Mouse (Mus musculus) kidney, embryonic 15.5 days (tissue): Measurements from ENCODE around the gene Nanog. TPM values are rescaled to one million over a fixed set of nuclear protein-coding genes. Genes with fewer than 3 reads are reported as not detected.

Experiments used
- ATAC-seq: fragments of 200-750 bp; cut with Nextera tagmentation; replicated peaks from 2 replicates; pipeline ENCODE4 v1.8.0; 2017; ENCODE audit warnings: moderate TSS enrichment; ENCODE audit not compliant: low FRiP score
- H3K27ac ChIP-seq: fragments of 300-500 bp; sonication (generic); 2 replicates; pipeline ENCODE4 v1.5.1; 2015; ENCODE audit warnings: mild to moderate bottlenecking, inconsistent platforms
- H3K27me3 ChIP-seq: fragments of 300-500 bp; sonication (generic); 2 replicates; pipeline ENCODE4 v1.6.1; 2015; ENCODE audit warnings: inconsistent platforms
- H3K36me3 ChIP-seq: fragments of 300-500 bp; sonication (generic); 2 replicates; pipeline ENCODE4 v1.6.1; 2015; ENCODE audit warnings: inconsistent platforms
- H3K4me1 ChIP-seq: fragments of 300-500 bp; sonication (generic); 2 replicates; pipeline ENCODE4 v1.6.1; 2015; ENCODE audit warnings: inconsistent platforms
- H3K4me2 ChIP-seq: fragments of 300-500 bp; sonication (generic); 2 replicates; pipeline ENCODE4 v1.6.1; 2015; ENCODE audit warnings: moderate library complexity, mild to moderate bottlenecking, inconsistent platforms
- H3K4me3 ChIP-seq: fragments of 300-500 bp; sonication (generic); replicated peaks from 2 replicates; pipeline ENCODE4 v1.5.1; 2015; ENCODE audit warnings: mild to moderate bottlenecking, inconsistent platforms
- H3K9ac ChIP-seq: fragments of 300-500 bp; sonication (generic); 2 replicates; pipeline ENCODE4 v1.6.1; 2015; ENCODE audit warnings: mild to moderate bottlenecking, inconsistent platforms
- H3K9me3 ChIP-seq: fragments of 300-500 bp; sonication (generic); replicated peaks from 2 replicates; pipeline ENCODE4 v1.6.1; 2016; ENCODE audit warnings: inconsistent platforms
- WGBS: fragments of 180-500 bp; shearing (Covaris S2); methylation state at CpG from one replicate; pipeline ENCODE4 v1.1.7; 2015; ENCODE audit warnings: mixed read lengths; 5-methylcytosine and 5-hydroxymethylcytosine counted together
- polyA plus RNA-seq: library from polyadenylated mRNA; unstranded; fragments of >200 nt; fragmentation: Nextera tagmentation; extraction: Ambion mirVana; gene quantifications from 2 replicates; pipeline ENCODE4 v1.2.1, GENCODE M21; 2015

Nanog gene
- 0.14 TPM in 1 of 2 replicates, not detected in the other for polyA plus RNA-seq

DNA sequence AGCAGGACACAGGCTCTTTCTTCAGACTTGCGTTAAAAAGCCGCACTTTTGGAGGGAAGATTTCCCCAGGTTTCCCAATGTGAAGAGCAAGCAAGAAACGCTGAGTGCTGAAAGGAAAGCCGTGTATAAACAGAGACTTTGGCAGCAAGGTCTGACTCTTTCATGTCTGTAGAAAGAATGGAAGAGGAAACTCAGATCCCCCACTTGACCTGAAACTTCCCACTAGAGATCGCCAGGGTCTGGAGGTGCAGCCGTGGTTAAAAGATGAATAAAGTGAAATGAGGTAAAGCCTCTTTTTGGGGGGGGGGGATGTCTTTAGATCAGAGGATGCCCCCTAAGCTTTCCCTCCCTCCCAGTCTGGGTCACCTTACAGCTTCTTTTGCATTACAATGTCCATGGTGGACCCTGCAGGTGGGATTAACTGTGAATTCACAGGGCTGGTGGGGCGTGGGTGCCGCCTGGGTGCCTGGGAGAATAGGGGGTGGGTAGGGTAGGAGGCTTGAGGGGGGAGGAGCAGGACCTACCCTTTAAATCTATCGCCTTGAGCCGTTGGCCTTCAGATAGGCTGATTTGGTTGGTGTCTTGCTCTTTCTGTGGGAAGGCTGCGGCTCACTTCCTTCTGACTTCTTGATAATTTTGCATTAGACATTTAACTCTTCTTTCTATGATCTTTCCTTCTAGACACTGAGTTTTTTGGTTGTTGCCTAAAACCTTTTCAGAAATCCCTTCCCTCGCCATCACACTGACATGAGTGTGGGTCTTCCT, at the start of gene Nanog:
TSS of gene Nanog (plus strand) at position 454 of the 765 bp plus-strand sequence.
- no peaks in the 10 kb centered on the region for H3K36me3 ChIP-seq
- WGBS = 23% methylated on average over 12 of the region's 12 CpGs

DNA sequence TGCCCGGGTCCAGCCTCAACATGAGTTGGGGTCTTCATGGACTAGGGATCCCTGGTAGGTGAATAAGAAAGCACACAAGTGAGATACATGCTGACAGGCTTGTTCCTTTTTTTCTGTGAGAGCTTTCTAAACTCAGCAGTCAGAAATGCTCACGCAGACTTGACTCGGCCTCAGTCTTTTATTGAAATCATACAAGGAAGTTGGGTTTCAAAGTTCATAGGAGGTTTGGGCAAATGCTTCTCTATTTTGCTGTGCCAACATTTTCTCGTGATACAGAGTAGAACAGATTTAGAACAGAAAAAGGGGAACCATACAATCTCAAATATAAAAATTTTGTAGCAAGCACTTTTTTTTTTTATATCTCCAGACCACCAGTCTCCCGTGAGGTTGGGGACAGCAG, 49.7 kb upstream of the Nanog start:
- no peak overlapping the region for H3K4me2 ChIP-seq
- peaks cover under 1% of the 10 kb centered on the region; the same call in 1 of the 2 replicates for H3K4me1 ChIP-seq
- no peak overlapping the region for H3K9ac ChIP-seq
- no peaks in the 10 kb centered on the region for H3K9me3 ChIP-seq
- H3K36me3 ChIP-seq = no peaks in the 10 kb centered on the region
- no peak overlapping the region for H3K27ac ChIP-seq
- no peak overlapping the region for H3K4me3 ChIP-seq
- ATAC-seq = no peak
- 85% methylated on average over 5 of the region's 5 CpGs for WGBS
- H3K27me3 ChIP-seq = peaks cover 17% of the 10 kb centered on the region

More for the DNA sequence above, at the start of gene Nanog:
- Histone ChIP-seq H3K4me3 (no peak within 1 kb of the TSS), H3K4me2 (no peak within 1 kb of the TSS), H3K9me3 (no peaks in the 10 kb centered on the region), H3K9ac (no peak within 1 kb of the TSS), H3K4me1 (peaks cover 8% of the 10 kb centered on the region), H3K27ac (no peak within 1 kb of the TSS), H3K27me3 (peaks cover 10% of the 10 kb centered on the region)
- ATAC-seq = no peak

DNA sequence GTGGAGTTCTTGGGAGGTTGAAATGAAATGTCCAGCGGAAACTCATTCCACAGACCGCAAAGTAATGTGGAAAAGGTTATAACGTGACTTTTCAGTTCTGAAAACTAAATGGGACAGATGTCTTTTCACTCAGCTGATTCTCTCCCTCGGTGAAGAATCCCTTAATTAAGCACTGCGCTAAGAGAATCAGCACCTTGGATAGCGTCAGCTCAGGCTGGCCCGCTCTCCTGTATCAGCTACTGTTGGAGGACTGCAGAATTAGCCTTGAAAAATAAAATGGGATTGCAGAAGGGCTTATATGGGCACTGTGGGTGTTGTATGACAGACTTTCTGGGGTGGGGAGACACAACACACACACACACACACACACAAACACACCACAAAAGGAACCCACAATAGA, 47.7 kb upstream of the Nanog start:
- Histone ChIP-seq H3K36me3 (no peaks in the 10 kb centered on the region), H3K4me1 (peaks cover 5% of the 10 kb centered on the region; the same call in 1 of the 2 replicates), H3K4me2 (no peak overlapping the region), H3K9ac (no peak overlapping the region), H3K27me3 (peaks cover 34% of the 10 kb centered on the region), H3K27ac (no peak overlapping the region), H3K4me3 (no peak overlapping the region), H3K9me3 (no peaks in the 10 kb centered on the region)
- WGBS = 14% methylated on average over 7 of the region's 7 CpGs
- no peak for ATAC-seq

DNA sequence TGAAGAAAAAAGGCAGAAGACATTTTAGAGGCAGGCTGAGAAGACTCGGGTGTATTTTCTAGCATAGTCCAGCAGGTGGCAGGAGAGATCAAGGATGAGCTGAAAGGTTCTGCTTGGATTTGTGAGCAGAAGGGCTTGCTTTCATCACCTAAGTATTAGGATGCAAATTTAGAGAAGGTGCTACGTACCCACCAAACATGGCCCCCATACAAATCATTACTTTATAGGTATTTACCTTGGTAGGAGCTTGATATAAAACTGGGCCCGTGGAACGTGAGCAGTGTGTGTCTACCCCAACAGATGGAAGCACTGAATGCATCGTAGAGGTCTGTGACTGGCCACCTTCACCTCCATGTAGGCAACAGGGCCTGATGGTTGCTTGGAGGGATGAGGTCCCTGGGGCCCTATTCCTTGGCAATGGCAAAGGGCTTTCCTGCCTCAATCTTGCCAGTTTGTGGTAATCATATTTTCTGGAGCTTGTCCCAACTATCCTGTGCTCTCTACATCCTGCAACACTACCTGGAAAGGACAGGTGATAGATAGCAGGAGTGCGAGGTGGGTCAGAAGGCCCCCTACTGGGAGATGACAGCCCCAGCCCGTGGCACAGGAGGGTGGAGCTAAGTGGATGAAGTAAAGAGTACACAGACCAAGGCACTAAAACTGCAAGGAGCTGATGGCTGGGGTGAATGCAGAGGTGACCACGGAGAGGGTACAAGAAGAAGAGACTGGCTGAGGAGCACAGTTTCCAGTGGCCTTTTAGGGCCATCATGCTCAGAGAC, 46.5 kb upstream of the Nanog start:
- H3K4me2 ChIP-seq = no peak overlapping the region
- H3K27me3 ChIP-seq = peaks cover 36% of the 10 kb centered on the region
- WGBS = 39% methylated on average over 8 of the region's 8 CpGs
- H3K4me1 ChIP-seq = peaks cover 5% of the 10 kb centered on the region; the same call in 1 of the 2 replicates
- no peak for ATAC-seq
- H3K4me3 ChIP-seq = no peak overlapping the region
- no peak overlapping the region for H3K27ac ChIP-seq
- no peak overlapping the region for H3K9ac ChIP-seq
- no peaks in the 10 kb centered on the region for H3K36me3 ChIP-seq
- H3K9me3 ChIP-seq = no peaks in the 10 kb centered on the region

DNA sequence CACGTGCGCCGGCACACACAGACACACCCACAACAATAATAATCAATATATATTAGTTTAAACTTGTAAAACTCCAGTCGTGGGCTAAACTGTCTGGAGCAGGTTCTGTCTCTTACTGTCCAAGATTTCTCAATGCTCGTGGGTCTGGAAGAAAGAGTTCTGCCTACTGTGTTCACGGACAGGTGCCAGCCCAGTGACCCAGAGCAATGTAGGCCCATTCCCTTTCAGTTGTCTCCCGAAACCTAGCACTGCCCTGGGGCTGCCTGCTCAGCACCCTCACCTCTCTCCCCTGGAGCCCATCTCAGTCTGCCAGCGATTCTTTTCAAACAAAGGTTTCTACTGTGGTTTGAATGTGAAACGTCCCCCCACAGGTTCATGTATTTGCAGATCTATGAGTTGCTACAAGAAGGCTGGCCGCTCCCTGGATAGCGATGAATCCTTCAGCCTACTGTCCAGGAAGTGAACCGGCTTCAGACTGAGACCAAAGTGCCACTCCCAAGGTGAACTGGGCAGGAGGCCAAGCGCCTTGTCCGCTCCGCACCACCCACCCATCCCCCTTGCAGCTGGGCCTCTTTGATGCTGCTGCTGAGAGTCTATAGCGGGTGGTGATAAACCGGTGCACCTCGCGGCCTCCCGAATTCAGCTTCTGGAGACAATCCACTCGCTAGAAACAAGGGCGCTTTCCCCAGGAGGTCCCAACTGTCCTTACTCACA, 44.6 kb upstream of the Nanog start:
- no peaks in the 10 kb centered on the region for H3K36me3 ChIP-seq
- peaks cover 5% of the 10 kb centered on the region; the same call in 1 of the 2 replicates for H3K4me1 ChIP-seq
- H3K9me3 ChIP-seq = no peaks in the 10 kb centered on the region
- H3K4me2 ChIP-seq = no peak overlapping the region
- WGBS = 22% methylated on average over 22 of the region's 22 CpGs
- no peak overlapping the region for H3K9ac ChIP-seq
- H3K27ac ChIP-seq = no peak overlapping the region
- ATAC-seq = peak; percentile 33; the same call in 1 of the 2 replicates
- H3K4me3 ChIP-seq = no peak overlapping the region
- H3K27me3 ChIP-seq = peaks cover 36% of the 10 kb centered on the region

DNA sequence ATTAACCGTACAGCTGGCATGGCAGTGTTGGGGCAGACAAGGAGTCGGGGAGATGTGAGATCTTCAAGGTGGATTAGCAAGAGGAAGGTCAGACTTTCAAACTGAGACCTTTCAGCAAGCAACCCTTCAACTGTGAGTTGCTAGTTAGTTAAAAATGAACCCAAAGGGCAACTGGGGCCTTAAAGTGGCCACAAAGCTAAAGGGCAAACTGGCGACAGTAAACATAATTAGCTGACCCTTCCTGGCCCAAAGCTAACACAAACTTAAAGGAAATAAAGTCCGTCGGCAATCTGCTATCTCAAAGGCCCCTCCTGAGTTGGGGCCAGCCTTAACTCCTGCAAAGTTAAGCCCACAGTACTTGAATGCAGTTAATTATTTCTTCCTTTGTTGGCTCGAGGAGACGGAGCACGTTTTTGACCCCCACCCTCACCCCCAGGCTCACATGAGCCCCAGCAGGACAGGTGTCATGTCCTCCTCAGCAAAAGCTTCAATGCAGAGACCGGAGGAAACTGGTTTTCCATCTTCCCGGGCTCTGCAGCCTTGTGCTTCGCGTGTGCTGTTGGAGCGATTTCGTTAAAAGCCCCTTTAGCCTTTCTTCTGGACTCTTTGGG, 43.6 kb upstream of the Nanog start:
- Histone ChIP-seq H3K27ac (no peak overlapping the region), H3K27me3 (peaks cover 36% of the 10 kb centered on the region), H3K9ac (no peak overlapping the region), H3K36me3 (no peaks in the 10 kb centered on the region), H3K9me3 (no peaks in the 10 kb centered on the region), H3K4me3 (no peak overlapping the region), H3K4me2 (no peak overlapping the region), H3K4me1 (peaks cover 5% of the 10 kb centered on the region; the same call in 1 of the 2 replicates)
- no peak for ATAC-seq
- WGBS = 38% methylated on average over 14 of the region's 14 CpGs

DNA sequence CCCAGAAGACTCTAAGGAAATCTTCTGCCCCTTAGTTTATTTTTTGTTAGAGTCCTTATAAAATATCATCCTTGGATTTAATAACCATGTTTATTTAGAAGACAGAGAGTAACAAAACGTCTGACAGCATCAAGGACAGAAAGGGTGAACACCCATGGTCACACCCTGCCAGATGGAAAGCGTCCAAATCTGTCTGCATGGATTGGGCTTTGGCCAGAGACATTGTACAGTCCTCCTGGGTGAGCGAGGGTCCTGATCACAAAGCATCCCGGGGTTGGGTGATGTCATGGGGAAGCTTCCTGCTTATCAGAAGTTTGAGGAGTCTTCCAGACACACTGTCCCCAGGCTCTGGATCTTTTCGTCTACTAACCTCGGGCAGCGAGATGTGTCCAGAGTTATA, 41.4 kb upstream of the Nanog start:
- no peaks in the 10 kb centered on the region for H3K36me3 ChIP-seq
- H3K4me1 ChIP-seq = peaks cover 10% of the 10 kb centered on the region; the same call in 1 of the 2 replicates
- no peak overlapping the region for H3K4me2 ChIP-seq
- H3K9ac ChIP-seq = no peak overlapping the region
- no peak overlapping the region for H3K27ac ChIP-seq
- no peaks in the 10 kb centered on the region for H3K9me3 ChIP-seq
- WGBS = 64% methylated on average over 7 of the region's 7 CpGs
- ATAC-seq = no peak
- H3K27me3 ChIP-seq = peaks cover 36% of the 10 kb centered on the region
- H3K4me3 ChIP-seq = no peak overlapping the region

DNA sequence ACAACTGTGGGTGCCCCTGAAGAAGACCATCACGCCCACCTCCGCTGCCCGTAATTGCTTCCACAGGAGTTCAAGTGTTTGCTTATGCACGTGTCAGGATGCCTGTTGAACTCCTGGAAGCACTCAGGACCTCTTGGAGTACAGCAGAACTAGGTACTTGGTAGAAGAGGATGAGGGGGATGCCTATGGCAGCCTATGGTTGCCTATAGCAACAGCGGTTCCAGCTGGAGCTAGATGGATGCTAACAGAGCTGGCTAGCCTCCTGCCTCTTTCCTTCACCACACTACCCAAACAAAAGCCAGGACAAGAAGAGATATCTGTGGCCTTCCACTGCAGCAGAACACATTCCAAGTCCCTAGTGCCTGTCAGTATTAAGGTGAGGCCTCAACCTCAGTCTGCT, 39.6 kb upstream of the Nanog start:
- Histone ChIP-seq H3K9ac (no peak overlapping the region), H3K9me3 (no peaks in the 10 kb centered on the region), H3K4me3 (no peak overlapping the region), H3K27me3 (peaks cover 18% of the 10 kb centered on the region), H3K4me2 (no peak overlapping the region), H3K27ac (no peak overlapping the region), H3K36me3 (no peaks in the 10 kb centered on the region), H3K4me1 (peaks cover 9% of the 10 kb centered on the region; the same call in 1 of the 2 replicates)
- 84% methylated on average over 5 of the region's 5 CpGs for WGBS
- ATAC-seq = no peak

DNA sequence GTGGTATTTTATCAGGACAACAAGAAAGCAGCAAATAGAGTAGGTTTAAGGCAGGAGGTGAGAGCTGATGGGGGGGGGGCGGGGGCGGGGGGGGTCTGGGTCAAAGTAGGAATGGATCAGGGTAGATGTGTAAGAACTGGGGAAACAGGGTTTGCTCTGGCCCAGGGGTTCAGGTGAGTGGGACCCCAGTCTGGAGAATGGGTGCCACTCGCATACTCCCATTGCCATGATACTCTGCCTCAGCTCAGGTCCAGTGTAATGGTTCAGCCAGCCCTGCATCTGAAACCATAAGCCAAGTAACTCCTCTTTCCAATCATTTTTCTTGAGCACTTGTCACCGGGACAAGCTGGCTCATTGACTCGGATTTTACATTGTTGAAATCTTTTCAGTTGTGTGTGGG, 38.5 kb upstream of the Nanog start:
- Histone ChIP-seq H3K4me3 (no peak overlapping the region), H3K4me1 (0 out of 2 replicates have a peak, but pooled peaks cover 6% of the 10 kb centered on the region), H3K9ac (no peak overlapping the region), H3K9me3 (no peaks in the 10 kb centered on the region), H3K27me3 (peaks cover 7% of the 10 kb centered on the region; the same call in 1 of the 2 replicates), H3K36me3 (no peaks in the 10 kb centered on the region), H3K27ac (no peak overlapping the region), H3K4me2 (no peak overlapping the region)
- ATAC-seq = no peak
- WGBS = 82% methylated on average over 5 of the region's 5 CpGs

DNA sequence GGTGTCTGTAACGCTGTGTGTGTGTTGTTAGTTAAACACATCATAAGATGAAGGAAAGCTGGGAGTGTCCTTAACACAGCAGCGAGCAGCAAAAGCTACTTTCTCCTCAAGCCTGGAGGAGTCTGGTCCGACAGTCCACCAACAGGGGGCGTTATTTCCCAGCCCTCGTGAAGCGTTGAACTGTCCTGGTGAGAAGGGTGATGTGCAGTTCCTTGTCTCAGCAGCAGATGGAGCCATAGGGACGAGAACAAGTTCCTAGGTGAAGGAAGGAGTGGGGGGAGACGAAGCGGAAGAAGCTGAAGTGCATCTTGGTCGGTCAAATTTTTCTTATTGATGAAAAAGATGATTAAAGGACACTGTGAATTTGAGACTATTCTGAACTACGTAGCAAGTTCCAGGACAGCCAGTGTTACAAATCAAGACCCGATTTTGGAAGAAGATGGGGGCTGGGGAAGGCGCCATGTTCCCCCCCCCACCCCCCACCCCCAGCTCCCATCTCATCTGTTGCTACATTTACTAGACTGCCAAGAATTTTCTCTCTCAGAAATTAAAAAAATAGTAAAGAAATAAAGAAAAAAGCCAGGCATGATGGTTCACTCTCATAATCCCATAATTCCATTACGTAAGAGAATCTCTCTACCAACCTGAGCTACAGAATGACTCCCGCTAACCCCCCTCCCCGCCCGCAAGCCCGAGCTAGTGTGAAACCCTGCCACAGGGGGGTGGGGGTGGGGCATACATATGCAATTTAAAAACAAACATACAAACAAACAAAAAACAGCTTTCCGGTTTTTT, 37.7 kb upstream of the Nanog start:
- Histone ChIP-seq H3K36me3 (no peaks in the 10 kb centered on the region), H3K4me2 (peak overlapping the region; percentile 64), H3K4me1 (0 out of 2 replicates have a peak, but pooled peaks cover 6% of the 10 kb centered on the region), H3K27ac (no peak overlapping the region), H3K9me3 (no peaks in the 10 kb centered on the region), H3K9ac (no peak overlapping the region), H3K4me3 (peak overlapping the region; percentile 48), H3K27me3 (peaks cover 2% of the 10 kb centered on the region; the same call in 1 of the 2 replicates)
- 9% methylated on average over 19 of the region's 19 CpGs for WGBS
- peak; percentile 91 for ATAC-seq

DNA sequence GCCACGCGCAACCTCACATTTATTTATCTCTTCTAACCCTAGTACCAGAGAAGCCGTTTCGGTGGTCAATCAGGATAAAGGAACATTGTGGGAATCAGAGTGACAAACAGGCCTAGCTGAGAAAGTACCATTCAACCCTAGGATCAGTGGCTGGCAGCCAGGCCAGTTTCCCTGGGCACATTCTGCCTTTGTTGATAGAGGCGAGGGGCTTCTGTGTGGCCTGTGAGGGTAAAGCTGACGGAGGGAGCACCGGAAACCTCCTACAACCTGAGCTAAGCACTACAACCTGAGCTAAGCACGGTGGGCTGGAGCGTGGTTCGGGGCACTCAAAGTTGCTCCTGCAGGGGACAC, 37.1 kb upstream of the Nanog start:
- Histone ChIP-seq H3K9me3 (no peaks in the 10 kb centered on the region), H3K27me3 (no peaks in the 10 kb centered on the region), H3K36me3 (no peaks in the 10 kb centered on the region), H3K4me2 (peak overlapping the region; percentile 64), H3K4me3 (peak overlapping the region; percentile 48), H3K9ac (no peak overlapping the region), H3K4me1 (0 out of 2 replicates have a peak, but pooled peaks cover 6% of the 10 kb centered on the region), H3K27ac (no peak overlapping the region)
- ATAC-seq = 0 out of 2 replicates have a peak, but pooled peaks have one; percentile 10
- WGBS = 30% methylated on average over 10 of the region's 10 CpGs
